Mouse (Mus musculus) C2C12 (cell line): Measurements from ENCODE around the gene Ncapd2.

Experiments used
- CEBPB ChIP-seq: IDR thresholded peaks from one replicate; pipeline ENCODE4 v1.6.1; 2011; ENCODE audit warnings: low read depth, mild to moderate bottlenecking, control low read depth, moderate library complexity
- CTCF ChIP-seq: IDR thresholded peaks from one replicate; pipeline ENCODE4 v1.5.1; 2011; ENCODE audit not compliant: control insufficient read depth, insufficient read depth, insufficient read length
- FOSL1 ChIP-seq: IDR thresholded peaks from one replicate; pipeline ENCODE4 v1.8.0; 2011; ENCODE audit warnings: mild to moderate bottlenecking, low read length; ENCODE audit not compliant: poor library complexity, insufficient read depth, severe bottlenecking
- MAX ChIP-seq: IDR thresholded peaks from one replicate; pipeline ENCODE4 v1.6.1; 2011; ENCODE audit warnings: mild to moderate bottlenecking, control low read depth
- MYOG ChIP-seq: IDR thresholded peaks from one replicate; pipeline ENCODE4 v1.6.1; 2011; ENCODE audit not compliant: control insufficient read depth, insufficient read length; ENCODE audit errors: extremely low read depth
- USF1 ChIP-seq: IDR thresholded peaks from one replicate; pipeline ENCODE4 v1.6.1; 2011; ENCODE audit warnings: low read depth, mild to moderate bottlenecking, control low read depth, moderate library complexity

DNA sequence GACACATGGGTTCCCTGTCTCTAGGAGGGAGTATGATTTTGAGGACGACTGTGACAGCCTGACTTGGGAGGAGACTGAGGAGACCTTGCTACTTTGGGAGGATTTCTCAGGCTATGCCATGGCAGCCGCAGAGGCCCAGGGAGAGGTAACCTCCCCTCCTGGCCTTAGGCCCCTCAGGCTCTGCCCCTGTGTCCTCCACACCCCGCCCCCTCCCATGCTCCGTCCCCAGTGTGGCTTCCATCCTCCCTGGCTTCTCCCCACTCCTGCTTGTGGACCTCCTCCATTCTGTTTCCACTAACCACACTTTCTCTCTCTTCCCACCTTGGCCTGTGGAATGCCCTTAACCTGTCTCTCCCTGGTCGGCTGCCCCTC, 38.5 kb downstream of the Ncapd2 start:
- TF ChIP-seq CTCF (no peak), USF1 (no peak), MAX (no peak), MYOG (no peak), FOSL1 (no peak), CEBPB (no peak)
